Mouse (Mus musculus) layer of hippocampus, postnatal 10 days (tissue): ENCODE measurements around the gene Psmd8. TPM values are rescaled to one million over a fixed set of nuclear protein-coding genes. Genes with fewer than 3 reads are reported as not detected.
A peak's percentile ranks its signal among the peaks of the same experiment; 100 is the strongest.
"Not testable (repeated sequence)": the region's sequence is repeated elsewhere in the genome, so short reads cannot be mapped to it uniquely, and the experiment has no call there.

Experiments used
- DNase-seq, 2 experiments: peaks; one replicate each; pipeline ENCODE4 v3.0.0; 2021; ENCODE audit warnings: low spot score in 2 of 2
- total RNA-seq, 2 experiments: library from RNA; stranded (reverse); gene quantifications; 2 replicates each; pipeline ENCODE4 v1.2.3; 2021

Psmd8 gene
- total RNA-seq, 2 experiments from 2014 or later, result 176 to 182 TPM

GRCm38 (mm10) chr7:29139237-29139636 is 41.3 kb downstream of the Psmd8 start:
- DNase-seq, result not testable (repeated sequence)

DNA sequence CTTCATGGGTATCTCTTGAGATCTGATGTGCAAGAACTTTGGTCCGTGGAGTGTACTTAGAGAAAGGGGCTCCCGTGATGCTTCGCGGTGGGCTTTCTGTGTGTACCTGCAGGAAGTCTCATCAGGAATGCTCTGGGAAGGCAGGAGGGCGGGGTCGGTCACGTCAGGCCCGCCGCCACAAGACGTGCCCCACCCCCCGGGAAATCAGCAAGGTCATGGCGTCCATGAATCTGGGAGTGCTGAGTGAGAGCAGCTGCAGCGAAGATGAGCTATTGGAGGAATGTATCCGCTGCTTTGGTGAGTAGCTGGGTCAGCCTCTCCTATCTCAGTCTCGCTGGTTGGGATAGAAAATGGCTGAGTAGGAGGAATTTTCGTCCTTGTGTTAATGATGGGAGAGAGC is 43.1 kb downstream of the Psmd8 start:
- no peak for DNase-seq

- DNase-seq, result peak in 1 of 2 experiments; percentile 36
Measured at GRCm38 (mm10) chr7:29134693-29135386, 45.7 kb downstream of the Psmd8 start, which contains the start of gene Rasgrp4. Gene Rasgrp4 (plus strand): TSS chr7:29134851.

GRCm38 (mm10) chr7:29134230-29134629 is 46.3 kb downstream of the Psmd8 start:
- no peak for DNase-seq

DNA sequence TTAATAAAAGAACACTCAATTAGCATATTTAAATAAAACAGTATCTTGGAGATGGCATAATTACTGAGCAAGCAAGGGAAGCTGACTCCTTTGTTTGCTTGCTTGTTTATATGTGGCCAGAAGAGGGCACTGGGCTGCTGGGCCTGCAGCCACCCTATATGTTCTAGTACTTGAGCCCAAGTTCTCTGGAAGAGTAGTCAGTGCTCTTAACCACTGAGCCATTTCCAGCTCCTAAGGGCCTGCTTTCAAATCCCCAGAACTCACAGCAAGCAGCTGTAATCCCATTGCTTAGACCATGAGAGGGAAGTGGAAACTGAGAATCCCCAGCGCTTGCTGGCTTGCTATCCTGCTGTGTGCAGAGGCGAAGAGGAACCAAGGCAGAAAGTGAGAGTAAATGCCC is 51.8 kb downstream of the Psmd8 start:
- no peak for DNase-seq

- peak; percentile 40 to 50 for DNase-seq
Measured at GRCm38 (mm10) chr7:29126173-29126915, 54.2 kb downstream of the Psmd8 start.

- DNase-seq, result peak in 1 of 2 experiments; percentile 18
Measured at GRCm38 (mm10) chr7:29124970-29125369, 55.5 kb downstream of the Psmd8 start, which contains the start of gene Ryr1. Gene Ryr1 (minus strand): TSS chr7:29125179.

Other genes with a start within 250 kb of the Psmd8 start
- 100 to 1,000 TPM; 128 to 129 TPM for gene Actn4, start 218.4 kb downstream of the Psmd8 start, total RNA-seq
- gene Eif3k, start 198.8 kb downstream of the Psmd8 start, total RNA-seq, result 100 to 1,000 TPM; 177 to 178 TPM
- gene Map4k1, start 198.7 kb downstream of the Psmd8 start, total RNA-seq, result 1 to 10 TPM; 4.6 to 5.8 TPM
- 10 to 100 TPM; 12.6 to 13.7 TPM for gene Ryr1, start 55.5 kb downstream of the Psmd8 start, total RNA-seq
- 1 to 10 TPM; 2.2 to 3.6 TPM for gene Rasgrp4, start 45.9 kb downstream of the Psmd8 start, total RNA-seq
- 10 to 100 TPM; 28.6 to 35.6 TPM for gene Fam98c, start 24.5 kb downstream of the Psmd8 start, total RNA-seq
- gene Ggn, start 10.5 kb downstream of the Psmd8 start, total RNA-seq, result 1 to 10 TPM; 1.0 to 1.2 TPM
- 10 to 100 TPM; 40.7 to 46.8 TPM for gene Spred3, start 10.3 kb downstream of the Psmd8 start, total RNA-seq
- 1 to 10 TPM; 2.5 to 2.9 TPM for gene Catsperg1, start 33.3 kb upstream of the Psmd8 start, total RNA-seq
- gene Kcnk6, start 51.8 kb upstream of the Psmd8 start, total RNA-seq, result 1 to 10 TPM; 2.9 to 3.5 TPM
- 10 to 100 TPM; 42.8 to 47.8 TPM for gene Yif1b, start 57.6 kb upstream of the Psmd8 start, total RNA-seq
- gene 2200002D01Rik, start 67.8 kb upstream of the Psmd8 start, total RNA-seq, result under 1 TPM in 1 of 2 experiments, not detected in 1; 0.29 TPM
- gene Spint2, start 101.2 kb upstream of the Psmd8 start, total RNA-seq, result 10 to 100 TPM; 25.3 to 31.0 TPM
- 1 to 10 TPM; 2.0 to 3.2 TPM for gene Ppp1r14a, start 108.6 kb upstream of the Psmd8 start, total RNA-seq
- 100 to 1,000 TPM; 129 to 138 TPM for gene Dpf1, start 123.2 kb upstream of the Psmd8 start, total RNA-seq